Mouse (Mus musculus) kidney, adult 9 months (tissue): ENCODE measurements around the gene Tbc1d22a.
A peak's percentile ranks its signal among the peaks of the same experiment; 100 is the strongest.

Source experiments
- DNase-seq: peaks from one replicate; pipeline ENCODE4 v3.0.0; 2022

Tbc1d22a gene

GRCm38 (mm10) chr15:86285296-86285695 lies 71.0 kb downstream of the Tbc1d22a start:
- no peak for DNase-seq

- DNase-seq, result no peak
These were observed 75.8 kb downstream of the Tbc1d22a start for GRCm38 (mm10) chr15:86290074-86290473.

- no peak for DNase-seq
These were observed 78.0 kb downstream of the Tbc1d22a start for GRCm38 (mm10) chr15:86292288-86292687.

- DNase-seq, result no peak
These were observed 80.2 kb downstream of the Tbc1d22a start for GRCm38 (mm10) chr15:86294426-86294825.

- no peak for DNase-seq
These were observed 81.5 kb downstream of the Tbc1d22a start for GRCm38 (mm10) chr15:86295722-86296288.

- no peak for DNase-seq
These were observed 83.0 kb downstream of the Tbc1d22a start for GRCm38 (mm10) chr15:86297281-86297680.

- no peak for DNase-seq
These were observed 89.6 kb downstream of the Tbc1d22a start for GRCm38 (mm10) chr15:86303876-86304275.

GRCm38 (mm10) chr15:86304861-86305260 lies 90.6 kb downstream of the Tbc1d22a start:
- no peak for DNase-seq

GRCm38 (mm10) chr15:86305290-86305689 lies 91.0 kb downstream of the Tbc1d22a start:
- no peak for DNase-seq

- DNase-seq, result no peak
These were observed 95.1 kb downstream of the Tbc1d22a start for GRCm38 (mm10) chr15:86309213-86309829.

- no peak for DNase-seq
These were observed 106.7 kb downstream of the Tbc1d22a start for GRCm38 (mm10) chr15:86320803-86321510.

GRCm38 (mm10) chr15:86326341-86326740 lies 112.1 kb downstream of the Tbc1d22a start:
- peak; percentile 5 for DNase-seq

- no peak for DNase-seq
These were observed 115.7 kb downstream of the Tbc1d22a start for GRCm38 (mm10) chr15:86329911-86330310.

- no peak for DNase-seq
These were observed 116.2 kb downstream of the Tbc1d22a start for GRCm38 (mm10) chr15:86330454-86330853.

GRCm38 (mm10) chr15:86331501-86332245 lies 117.4 kb downstream of the Tbc1d22a start:
- no peak for DNase-seq

GRCm38 (mm10) chr15:86333176-86333575 lies 118.9 kb downstream of the Tbc1d22a start:
- no peak for DNase-seq

- no peak for DNase-seq
These were observed 119.3 kb downstream of the Tbc1d22a start for GRCm38 (mm10) chr15:86333606-86334005.

GRCm38 (mm10) chr15:86334276-86334675 lies 120.0 kb downstream of the Tbc1d22a start:
- DNase-seq, result no peak

GRCm38 (mm10) chr15:86334745-86335144 lies 120.5 kb downstream of the Tbc1d22a start:
- no peak for DNase-seq

GRCm38 (mm10) chr15:86335781-86336180 lies 121.5 kb downstream of the Tbc1d22a start:
- DNase-seq, result peak; percentile 13

GRCm38 (mm10) chr15:86337726-86338125 lies 123.5 kb downstream of the Tbc1d22a start:
- no peak for DNase-seq

GRCm38 (mm10) chr15:86339736-86340135 lies 125.5 kb downstream of the Tbc1d22a start:
- no peak for DNase-seq

- no peak for DNase-seq
These were observed 126.5 kb downstream of the Tbc1d22a start for GRCm38 (mm10) chr15:86340766-86341165.
